Mouse (Mus musculus) erythroblast, embryonic 14.5 days (primary cell): ENCODE measurements at regions not wholly inside any gene's neighbourhood (a gene's known extent, or its start where the extent isn't known, plus 50 kb on each side); places are given as distances from the start of the nearest gene placed in this dataset.

Experiments
- GATA1 ChIP-seq: IDR thresholded peaks from 2 replicates; pipeline ENCODE4 v1.6.1; 2012; ENCODE audit warnings: low read length, inconsistent platforms, mixed read lengths
- TAL1 ChIP-seq: IDR thresholded peaks from 3 replicates; pipeline ENCODE4 v1.6.1; 2012; ENCODE audit warnings: low read length, inconsistent platforms, mixed read lengths

DNA sequence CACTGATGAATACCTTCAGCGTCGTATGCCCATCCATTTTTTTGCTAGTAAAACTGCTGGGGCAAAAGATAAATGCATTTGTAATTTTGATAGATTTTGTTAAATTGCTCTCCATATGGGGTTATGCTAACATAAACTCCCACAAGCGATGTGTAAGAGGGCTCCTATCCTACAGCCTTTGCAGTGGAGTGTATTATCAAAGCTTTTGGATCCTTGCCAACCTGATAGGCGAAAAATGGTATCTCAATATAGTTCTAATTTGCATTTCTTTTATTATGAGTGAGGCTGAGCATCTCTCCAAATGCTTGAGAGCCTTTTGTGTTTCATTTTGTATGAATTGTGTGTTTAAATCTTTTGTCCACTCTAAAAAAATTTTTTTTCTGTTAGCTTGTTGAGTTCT, 140.3 kb downstream of the Icos start:
- TF ChIP-seq GATA1 (no peak), TAL1 (no peak)
